Mouse (Mus musculus) gastrocnemius, adult 18-20 months (tissue): ENCODE measurements at regions not wholly inside any gene's neighbourhood (a gene's known extent, or its start where the extent isn't known, plus 50 kb on each side); places are given as distances from the start of the nearest gene placed in this dataset.
A peak's percentile ranks its signal among the peaks of the same experiment; 100 is the strongest.

Experiments
- DNase-seq: peaks from one replicate; pipeline ENCODE4 v3.0.0; 2021; ENCODE audit warnings: low spot score

- DNase-seq = no peak
Observed at GRCm38 (mm10) chr7:136346531-136346930, 547.9 kb upstream of the Mgmt start.

- no peak for DNase-seq
Observed at GRCm38 (mm10) chr7:136348309-136348708, 546.1 kb upstream of the Mgmt start.

- DNase-seq = no peak
Observed at GRCm38 (mm10) chr7:136349651-136350050, 544.8 kb upstream of the Mgmt start.

- no peak for DNase-seq
Observed at GRCm38 (mm10) chr7:136357011-136357410, 537.4 kb upstream of the Mgmt start.

- no peak for DNase-seq
Observed at GRCm38 (mm10) chr7:136365318-136366211, 528.8 kb upstream of the Mgmt start.

GRCm38 (mm10) chr7:136377259-136377658 is 517.2 kb upstream of the Mgmt start:
- no peak for DNase-seq

GRCm38 (mm10) chr7:136377742-136378141 is 516.7 kb upstream of the Mgmt start:
- peak; percentile 77 for DNase-seq

- DNase-seq = no peak
Observed at GRCm38 (mm10) chr7:136378321-136378720, 516.1 kb upstream of the Mgmt start.

- DNase-seq = no peak
Observed at GRCm38 (mm10) chr7:136379319-136379718, 515.1 kb upstream of the Mgmt start.

GRCm38 (mm10) chr7:136379741-136380140 is 514.7 kb upstream of the Mgmt start:
- DNase-seq = no peak

- DNase-seq = no peak
Observed at GRCm38 (mm10) chr7:136383296-136383695, 511.1 kb upstream of the Mgmt start.

GRCm38 (mm10) chr7:136387736-136388135 is 506.7 kb upstream of the Mgmt start:
- DNase-seq = no peak

- DNase-seq = no peak
Observed at GRCm38 (mm10) chr7:136390066-136390465, 504.3 kb upstream of the Mgmt start.

- DNase-seq = no peak
Observed at GRCm38 (mm10) chr7:136393454-136393853, 501.0 kb upstream of the Mgmt start.

- no peak for DNase-seq
Observed at GRCm38 (mm10) chr7:136395838-136396237, 498.6 kb upstream of the Mgmt start.

- no peak for DNase-seq
Observed at GRCm38 (mm10) chr7:136397101-136397500, 497.3 kb upstream of the Mgmt start.

GRCm38 (mm10) chr7:136402688-136403597 is 491.5 kb upstream of the Mgmt start:
- no peak for DNase-seq

- DNase-seq = no peak
Observed at GRCm38 (mm10) chr7:136405391-136405790, 489.0 kb upstream of the Mgmt start.

- peak; percentile 45 for DNase-seq
Observed at GRCm38 (mm10) chr7:136406258-136407100, 487.9 kb upstream of the Mgmt start.

GRCm38 (mm10) chr7:136414808-136415207 is 479.6 kb upstream of the Mgmt start:
- DNase-seq = no peak

- DNase-seq = no peak
Observed at GRCm38 (mm10) chr7:136417327-136417726, 477.1 kb upstream of the Mgmt start.
